Mouse (Mus musculus): ENCODE results near the gene 4930415O20Rik. TPM values are rescaled to one million over a fixed set of nuclear protein-coding genes. Genes with fewer than 3 reads are reported as not detected.

Gene 4930415O20Rik
- polyA plus RNA-seq, 1 experiment from 2014 or later: not detected

GRCm38 (mm10) chr15:98610131-98610633, 39.4 kb downstream of the 4930415O20Rik start:
- Histone ChIP-seq H3K27me3 (ENCODE audit: insufficient read depth, low read length) (no peaks in the 10 kb centered on the region), H3K27ac (ENCODE audit: low read depth) (peak overlapping the region; percentile 95), H3K4me2 (peak overlapping the region; percentile 72), H3K4me3 (ENCODE audit: low read depth, low read length) (peak overlapping the region; percentile 85), H3K9ac (peak overlapping the region; percentile 90), H3K9me3 (ENCODE audit: low read depth, low read length) (no peaks in the 10 kb centered on the region), H3K4me1 (ENCODE audit: insufficient read depth) (peaks cover 7% of the 10 kb centered on the region), H3K36me3 (ENCODE audit: insufficient read depth) (no peaks in the 10 kb centered on the region; the same call in 1 of the 2 replicates)
- 3% methylated on average over 12 of the region's 12 CpGs for WGBS
- no peak for TF ChIP-seq CTCF (IDR thresholded peaks at IDR 0.05; ENCODE audit: low read depth)
- DNase-seq: peak; percentile 36
- ATAC-seq (ENCODE audit: insufficient read depth): no peak

- Histone ChIP-seq H3K9me3 (ENCODE audit: low read depth, low read length) (no peaks in the 10 kb centered on the region), H3K9ac (no peak overlapping the region), H3K4me3 (ENCODE audit: low read depth, low read length) (no peak overlapping the region), H3K4me2 (no peak overlapping the region), H3K27me3 (ENCODE audit: insufficient read depth, low read length) (no peaks in the 10 kb centered on the region), H3K27ac (ENCODE audit: low read depth) (no peak overlapping the region), H3K4me1 (ENCODE audit: insufficient read depth) (peaks cover 2% of the 10 kb centered on the region), H3K36me3 (ENCODE audit: insufficient read depth) (no peaks in the 10 kb centered on the region)
- ATAC-seq (ENCODE audit: insufficient read depth) (no peak), DNase-seq (no peak)
- WGBS: 92% methylated on average over 3 of the region's 3 CpGs
- TF ChIP-seq CTCF (IDR thresholded peaks at IDR 0.05; ENCODE audit: low read depth): no peak
These were observed 41.4 kb downstream of the 4930415O20Rik start for GRCm38 (mm10) chr15:98612229-98612628.

- TF ChIP-seq CTCF (IDR thresholded peaks at IDR 0.05; ENCODE audit: low read depth): no peak
- peak; percentile 26; the same call in 1 of the 2 replicates for ATAC-seq (ENCODE audit: insufficient read depth)
- H3K27me3 ChIP-seq (ENCODE audit: insufficient read depth, low read length): no peaks in the 10 kb centered on the region
- H3K9ac ChIP-seq: no peak overlapping the region
- H3K27ac ChIP-seq (ENCODE audit: low read depth): peak overlapping the region; percentile 51; the same call in 1 of the 2 replicates
- H3K4me1 ChIP-seq (ENCODE audit: insufficient read depth): no peaks in the 10 kb centered on the region
- no peaks in the 10 kb centered on the region for H3K36me3 ChIP-seq (ENCODE audit: insufficient read depth)
- no peak overlapping the region for H3K4me2 ChIP-seq
- WGBS: 40% methylated on average over 9 of the region's 9 CpGs
- no peaks in the 10 kb centered on the region for H3K9me3 ChIP-seq (ENCODE audit: low read depth, low read length)
- peak; percentile 82 for DNase-seq
- H3K4me3 ChIP-seq (ENCODE audit: low read depth, low read length): no peak overlapping the region
These were observed 43.7 kb downstream of the 4930415O20Rik start for GRCm38 (mm10) chr15:98614551-98614950.

DNA sequence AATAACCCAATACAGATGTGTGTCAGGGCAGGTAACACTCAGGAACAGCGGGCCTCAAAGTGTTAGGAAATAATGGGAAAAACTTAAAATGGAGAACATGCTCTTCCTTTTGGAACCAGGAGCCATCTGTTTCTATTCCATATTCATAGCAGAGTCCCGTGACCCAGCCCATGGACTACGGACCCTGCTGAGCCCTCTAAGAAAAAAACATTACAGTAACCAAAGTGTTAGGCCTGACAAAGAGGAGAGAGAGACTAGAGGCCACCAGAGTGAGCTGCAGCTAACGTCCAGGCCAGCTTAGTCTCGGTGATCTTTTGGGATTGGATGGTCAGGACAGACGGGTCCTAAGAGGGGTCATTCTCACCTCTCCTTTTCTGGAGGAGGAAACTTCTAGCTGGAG, 44.2 kb downstream of the 4930415O20Rik start:
- no peak overlapping the region for H3K4me3 ChIP-seq (ENCODE audit: low read depth, low read length)
- H3K9me3 ChIP-seq (ENCODE audit: low read depth, low read length): no peaks in the 10 kb centered on the region
- peak overlapping the region; percentile 51; the same call in 1 of the 2 replicates for H3K27ac ChIP-seq (ENCODE audit: low read depth)
- no peak overlapping the region for H3K9ac ChIP-seq
- WGBS: 42% methylated on average over 6 of the region's 6 CpGs
- H3K27me3 ChIP-seq (ENCODE audit: insufficient read depth, low read length): no peaks in the 10 kb centered on the region
- H3K4me2 ChIP-seq: no peak overlapping the region
- no peaks in the 10 kb centered on the region for H3K36me3 ChIP-seq (ENCODE audit: insufficient read depth)
- DNase-seq (no peak), ATAC-seq (ENCODE audit: insufficient read depth) (no peak)
- TF ChIP-seq CTCF (IDR thresholded peaks at IDR 0.05; ENCODE audit: low read depth): no peak
- H3K4me1 ChIP-seq (ENCODE audit: insufficient read depth): no peaks in the 10 kb centered on the region

- 70% methylated on average over 6 of the region's 6 CpGs for WGBS
- Histone ChIP-seq H3K4me1 (ENCODE audit: insufficient read depth) (no peaks in the 10 kb centered on the region), H3K4me2 (no peak overlapping the region), H3K27me3 (ENCODE audit: insufficient read depth, low read length) (no peaks in the 10 kb centered on the region), H3K36me3 (ENCODE audit: insufficient read depth) (no peaks in the 10 kb centered on the region), H3K27ac (ENCODE audit: low read depth) (no peak overlapping the region), H3K4me3 (ENCODE audit: low read depth, low read length) (no peak overlapping the region), H3K9me3 (ENCODE audit: low read depth, low read length) (no peaks in the 10 kb centered on the region), H3K9ac (no peak overlapping the region)
- ATAC-seq (ENCODE audit: insufficient read depth) (no peak), DNase-seq (no peak)
- TF ChIP-seq CTCF (IDR thresholded peaks at IDR 0.05; ENCODE audit: low read depth): no peak
These were observed 44.9 kb downstream of the 4930415O20Rik start for GRCm38 (mm10) chr15:98615751-98616150.

- no peak overlapping the region for H3K27ac ChIP-seq (ENCODE audit: low read depth)
- DNase-seq: no peak
- no peak overlapping the region; the same call in 1 of the 2 replicates for H3K9ac ChIP-seq
- H3K4me2 ChIP-seq: peak overlapping the region; percentile 40
- no peaks in the 10 kb centered on the region for H3K36me3 ChIP-seq (ENCODE audit: insufficient read depth)
- no peak for TF ChIP-seq CTCF (IDR thresholded peaks at IDR 0.05; ENCODE audit: low read depth)
- H3K9me3 ChIP-seq (ENCODE audit: low read depth, low read length): no peaks in the 10 kb centered on the region
- ATAC-seq (ENCODE audit: insufficient read depth): peak; percentile 32
- no peaks in the 10 kb centered on the region for H3K4me1 ChIP-seq (ENCODE audit: insufficient read depth)
- H3K4me3 ChIP-seq (ENCODE audit: low read depth, low read length): no peak overlapping the region
- no peaks in the 10 kb centered on the region for H3K27me3 ChIP-seq (ENCODE audit: insufficient read depth, low read length)
- WGBS: 37% methylated on average over 20 of the region's 20 CpGs
These were observed 45.8 kb downstream of the 4930415O20Rik start for GRCm38 (mm10) chr15:98616362-98617175.

- peak; percentile 61 for ATAC-seq (ENCODE audit: insufficient read depth)
These were observed 46.4 kb downstream of the 4930415O20Rik start for GRCm38 (mm10) chr15:98617176-98617537.

More at GRCm38 (mm10) chr15:98617176-98617537, 46.4 kb downstream of the 4930415O20Rik start:
- peak; percentile 89 for TF ChIP-seq CTCF (IDR thresholded peaks at IDR 0.05; ENCODE audit: low read depth)
- Histone ChIP-seq H3K27ac (ENCODE audit: low read depth) (no peak overlapping the region), H3K4me1 (ENCODE audit: insufficient read depth) (no peaks in the 10 kb centered on the region), H3K27me3 (ENCODE audit: insufficient read depth, low read length) (no peaks in the 10 kb centered on the region), H3K4me2 (peak overlapping the region; percentile 40), H3K36me3 (ENCODE audit: insufficient read depth) (no peaks in the 10 kb centered on the region), H3K9ac (no peak overlapping the region), H3K9me3 (ENCODE audit: low read depth, low read length) (no peaks in the 10 kb centered on the region), H3K4me3 (ENCODE audit: low read depth, low read length) (no peak overlapping the region)
- DNase-seq: peak; percentile 95
- WGBS: 1% methylated on average over 12 of the region's 12 CpGs
